Comparison of ENCODE assay signal across 10 mouse cellular contexts in the genomic region with DNA sequence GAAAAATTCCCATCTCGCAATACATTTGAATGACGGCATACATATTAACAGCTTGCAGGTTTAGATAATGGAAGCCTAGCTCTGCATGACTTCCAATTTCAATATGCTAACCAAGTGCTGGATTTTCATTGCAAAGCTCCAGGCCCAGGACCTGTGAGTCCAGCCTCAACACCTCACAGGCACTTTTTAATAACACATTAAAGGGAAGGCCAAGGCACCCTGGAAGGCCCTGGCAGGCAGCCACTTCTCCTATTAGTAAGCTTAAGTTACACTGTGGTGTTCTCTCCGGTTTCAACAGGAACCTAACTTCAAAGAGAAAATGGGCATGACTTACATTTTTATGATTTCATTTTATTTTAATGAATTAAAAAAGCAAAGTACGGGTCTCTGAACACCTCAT.
DNase-seq lines count a peak whose midpoint lies in the region; ATAC-seq and TF ChIP-seq lines count a peak whose summit lies in the region.
"Had no signal": no experiment of that assay in that cellular context is flagged by ENCODE, and none has a peak within 500 bp of the region (broad histone marks: within the 10 kb centered on the region; RNA-seq: fewer than 3 reads in every experiment).

No protein-coding gene starts in this region.

- 48% methylated on average over 4 of the region's 4 CpGs for WGBS in kidney, adult 2 months
- 51% methylated on average over 4 of the region's 4 CpGs for WGBS in kidney, embryonic 15.5 days
- WGBS in limb, embryonic 11.5 days, result 20% methylated on average over 4 of the region's 4 CpGs

- TF ChIP-seq CTCF in kidney, adult 2 months (conservative IDR thresholded peaks at IDR 0.05; ENCODE audit: insufficient read depth, insufficient read length, low read depth, low read length), result no peak
- no peak for TF ChIP-seq CTCF in left cerebral cortex, adult 2 months (IDR thresholded peaks at IDR 0.05)

- H3K4me1 ChIP-seq in kidney, adult 2 months (ENCODE audit: control insufficient read depth, insufficient read depth, low read length), result no peaks in the 10 kb centered on the region
- no peaks in the 10 kb centered on the region for H3K4me1 ChIP-seq in kidney, embryonic 15.5 days
- H3K4me1 ChIP-seq in limb, embryonic 11.5 days (ENCODE audit: control insufficient read depth, insufficient read depth, low read length), result 0 out of 2 replicates have a peak, but pooled peaks cover 3% of the 10 kb centered on the region
- H3K4me1 ChIP-seq: heart, embryonic 12.5 days; neural tube, embryonic 13.5 days had no signal

- DNase-seq in kidney, adult 2 months, result peak; percentile 49
- DNase-seq in brain, adult 2 months (ENCODE audit: low read depth, low spot score), result peak; percentile 25
- DNase-seq in forelimb bud, embryonic 11.5 days (ENCODE audit: low read depth, low spot score), result peak; percentile 61
- peak; percentile 64 for DNase-seq in limb, embryonic 11.5 days (ENCODE audit: low spot score)
- no peak for DNase-seq in left cerebral cortex, adult 18-20 months (ENCODE audit: low spot score in 2 of 2)
- DNase-seq in left cerebral cortex, adult 2 months (ENCODE audit: extremely low spot score in 1 of 2, low spot score in 2 of 2), result no peak
- DNase-seq: cerebellum, adult 11 months had no signal

- H3K27ac ChIP-seq in kidney, adult 2 months (ENCODE audit: insufficient read depth, low read depth, low read length), result no peak overlapping the region
- H3K27ac ChIP-seq in kidney, embryonic 15.5 days, result no peak overlapping the region
- H3K27ac ChIP-seq in limb, embryonic 11.5 days (replicated peaks; ENCODE audit: low read depth, low read length), result no peak overlapping the region
- no peak overlapping the region for H3K27ac ChIP-seq in left cerebral cortex, adult 2 months
- H3K27ac ChIP-seq: neural tube, embryonic 13.5 days had no signal

- no peaks in the 10 kb centered on the region for H3K36me3 ChIP-seq in kidney, adult 2 months (ENCODE audit: control insufficient read depth, insufficient read depth, low read length)
- no peaks in the 10 kb centered on the region for H3K36me3 ChIP-seq in kidney, embryonic 15.5 days
- no peaks in the 10 kb centered on the region for H3K36me3 ChIP-seq in limb, embryonic 11.5 days (ENCODE audit: control insufficient read depth, insufficient read depth, low read length)
- H3K36me3 ChIP-seq: heart, embryonic 12.5 days; neural tube, embryonic 13.5 days had no signal

- no peaks in the 10 kb centered on the region for H3K27me3 ChIP-seq in kidney, adult 2 months (replicated peaks; ENCODE audit: control insufficient read depth, insufficient read depth, low read length)
- H3K27me3 ChIP-seq in kidney, embryonic 15.5 days, result no peaks in the 10 kb centered on the region
- no peaks in the 10 kb centered on the region for H3K27me3 ChIP-seq in limb, embryonic 11.5 days (ENCODE audit: control insufficient read depth, insufficient read depth, low read length)
- H3K27me3 ChIP-seq: heart, embryonic 12.5 days; neural tube, embryonic 13.5 days had no signal

- H3K9ac ChIP-seq in kidney, embryonic 15.5 days, result no peak overlapping the region
- no peak overlapping the region for H3K9ac ChIP-seq in limb, embryonic 11.5 days (ENCODE audit: low read length)
- H3K9ac ChIP-seq: heart, embryonic 12.5 days; neural tube, embryonic 13.5 days had no signal

- no peak for TF ChIP-seq POLR2A in kidney, adult 2 months (IDR thresholded peaks at IDR 0.05; ENCODE audit: low read depth, low read length)

- H3K4me2 ChIP-seq in kidney, embryonic 15.5 days, result no peak overlapping the region
- H3K4me2 ChIP-seq in limb, embryonic 11.5 days (ENCODE audit: low read depth, severe bottlenecking), result no peak overlapping the region
- H3K4me2 ChIP-seq: heart, embryonic 12.5 days; neural tube, embryonic 13.5 days had no signal

- no peak for ATAC-seq in kidney, embryonic 15.5 days (replicated peaks; ENCODE audit: low FRiP score)
- peak; percentile 84 for ATAC-seq in limb, embryonic 11.5 days (ENCODE audit: insufficient number of reproducible peaks, low FRiP score, low TSS enrichment, low read depth)

- H3K9me3 ChIP-seq in kidney, embryonic 15.5 days (replicated peaks), result no peaks in the 10 kb centered on the region
- no peaks in the 10 kb centered on the region for H3K9me3 ChIP-seq in limb, embryonic 11.5 days (ENCODE audit: control insufficient read depth, low read length)
- H3K9me3 ChIP-seq: heart, embryonic 12.5 days; neural tube, embryonic 13.5 days had no signal

- no peak overlapping the region for H3K4me3 ChIP-seq in kidney, adult 2 months (ENCODE audit: insufficient read depth, low read depth, low read length)
- no peak overlapping the region for H3K4me3 ChIP-seq in kidney, embryonic 15.5 days (replicated peaks)
- H3K4me3 ChIP-seq in limb, embryonic 11.5 days (ENCODE audit: low read depth, low read length), result no peak overlapping the region
- H3K4me3 ChIP-seq in left cerebral cortex, adult 2 months, result no peak overlapping the region
- H3K4me3 ChIP-seq: heart, embryonic 12.5 days; neural tube, embryonic 13.5 days had no signal

- intact Hi-C loops in left cerebral cortex, adult 2 months (cut with DNase I), result no loop called here

Comparison
In these comparisons a context has a peak if more than half of its experiments do, and no peak if none do; other contexts are left out.
1. DNase-seq: peak in kidney, adult 2 months (single experiment), brain, adult 2 months (single experiment), forelimb bud, embryonic 11.5 days (single experiment) and limb, embryonic 11.5 days (single experiment); none in left cerebral cortex, adult 18-20 months (0 of 2) and left cerebral cortex, adult 2 months (0 of 2).